Mouse (Mus musculus): ENCODE measurements around the gene Mxra7.

GRCm38 (mm10) chr11:116753674-116754470, 74.0 kb downstream of the Mxra7 start:
- TF ChIP-seq POLR2A (IDR thresholded peaks at IDR 0.05; ENCODE audit: borderline replicate concordance, control insufficient read depth, low read depth, low read length) (no peak), CTCF (IDR thresholded peaks at IDR 0.05; ENCODE audit: control insufficient read depth, insufficient read depth, low read length) (no peak)

Measured in bone marrow, adult 2 months (tissue).